7 mouse cellular contexts compared by ENCODE assay signal in genomic region chr8:41443556-41443955, GRCm38 (mm10). TPM values are rescaled to one million over a fixed set of nuclear protein-coding genes. Genes with fewer than 3 reads are reported as not detected.
DNase-seq lines count a peak whose midpoint lies in the region.

No protein-coding gene starts in this region.

- peak; percentile 4 to 11 for DNase-seq in urinary bladder, postnatal 36 days (ENCODE audit: low spot score in 2 of 2)
- DNase-seq in urinary bladder, adult 2 months (ENCODE audit: low spot score) = no peak
- peak; percentile 14 for DNase-seq in c-Kit-positive CD71-positive TER-119-negative erythroid progenitor cells, embryonic 14.5 days (ENCODE audit: low read depth)
- peak; percentile 70 for DNase-seq in forelimb bud, embryonic 11.5 days (ENCODE audit: low read depth, low spot score)
- peak; percentile 49 for DNase-seq in kidney, postnatal 10 days
- DNase-seq in lung, postnatal 36 days = peak; percentile 62
- peak; percentile 26 to 42 for DNase-seq in right cerebral cortex, postnatal 36 days (ENCODE audit: low spot score in 2 of 2)

RNA-seq across cellular contexts. Expression of gene Frg1, which starts 26.7 kb away (rescaled TPM):
- polyA plus RNA-seq in urinary bladder, adult 2 months (2012; rRNA removed) = 37.8 and 38.8 TPM in 2 replicates
